Mouse (Mus musculus) kidney, postnatal 25 days (tissue): ENCODE measurements around the gene Nup93.

Experiments used
- DNase-seq, 2 experiments: peaks; one replicate each; pipeline ENCODE4 v3.0.0; 2021; ENCODE audit warnings: mixed read lengths in 2 of 2

Gene Nup93

DNA sequence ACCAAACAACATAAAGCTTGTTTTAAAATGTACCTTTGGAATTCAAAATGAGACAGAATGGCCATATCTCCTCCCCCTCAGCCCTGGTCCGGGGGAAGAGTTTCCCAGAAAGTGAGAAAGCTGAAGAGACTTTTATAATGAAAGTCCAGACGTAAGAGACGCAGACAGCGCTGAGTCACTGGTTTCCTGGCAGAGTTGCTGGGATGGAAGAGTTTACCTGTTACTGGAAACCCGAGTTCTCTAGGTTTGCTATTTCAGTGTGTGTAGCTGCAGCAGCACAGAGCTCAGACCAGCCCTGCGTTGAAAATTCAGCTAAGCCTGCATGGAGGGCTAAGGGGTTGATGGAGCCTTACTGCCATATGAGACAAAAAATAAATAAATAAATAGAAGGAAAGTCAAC, 108.7 kb downstream of the Nup93 start:
- no peak for DNase-seq

DNA sequence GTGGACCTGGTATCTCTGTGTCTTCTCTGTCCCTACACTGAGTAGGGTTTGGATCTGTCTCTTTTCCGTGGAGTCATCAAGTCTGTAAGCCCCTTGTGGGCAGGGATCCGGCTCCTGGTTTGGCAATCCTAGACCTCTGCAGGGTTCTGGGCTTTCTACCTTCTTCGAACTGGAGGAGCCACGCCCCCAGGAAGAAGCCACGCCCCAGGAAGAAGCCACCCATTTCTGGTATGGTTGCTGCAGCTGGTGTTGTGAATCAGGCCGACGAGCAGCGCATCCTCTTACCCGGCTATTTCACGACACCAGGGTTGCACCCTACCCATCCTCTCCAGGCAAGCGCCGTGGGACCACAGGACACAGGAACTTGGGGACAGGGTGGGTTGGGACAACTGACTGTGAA, 109.7 kb downstream of the Nup93 start:
- no peak for DNase-seq

DNA sequence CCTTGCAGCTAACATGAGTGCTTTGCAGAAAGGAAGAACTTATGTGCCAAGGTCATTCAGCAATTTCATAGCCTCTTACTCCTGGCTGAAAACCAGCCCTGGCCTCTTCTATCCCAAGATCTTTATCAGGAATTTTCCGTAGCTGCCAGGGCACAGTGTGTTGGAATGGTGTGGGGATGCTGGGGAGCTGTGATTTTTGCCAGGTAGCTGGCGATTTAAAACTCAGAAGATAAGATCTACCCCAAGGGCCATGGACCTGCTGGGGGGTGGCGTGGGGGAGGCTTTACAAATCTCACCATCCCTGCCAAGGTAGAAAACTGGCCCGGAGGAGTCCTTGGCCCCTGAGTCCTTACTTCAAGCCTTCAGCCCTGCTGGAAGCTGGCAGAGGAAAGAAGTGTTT, 111.7 kb downstream of the Nup93 start:
- peak in 1 of 2 experiments; percentile 76 for DNase-seq

DNA sequence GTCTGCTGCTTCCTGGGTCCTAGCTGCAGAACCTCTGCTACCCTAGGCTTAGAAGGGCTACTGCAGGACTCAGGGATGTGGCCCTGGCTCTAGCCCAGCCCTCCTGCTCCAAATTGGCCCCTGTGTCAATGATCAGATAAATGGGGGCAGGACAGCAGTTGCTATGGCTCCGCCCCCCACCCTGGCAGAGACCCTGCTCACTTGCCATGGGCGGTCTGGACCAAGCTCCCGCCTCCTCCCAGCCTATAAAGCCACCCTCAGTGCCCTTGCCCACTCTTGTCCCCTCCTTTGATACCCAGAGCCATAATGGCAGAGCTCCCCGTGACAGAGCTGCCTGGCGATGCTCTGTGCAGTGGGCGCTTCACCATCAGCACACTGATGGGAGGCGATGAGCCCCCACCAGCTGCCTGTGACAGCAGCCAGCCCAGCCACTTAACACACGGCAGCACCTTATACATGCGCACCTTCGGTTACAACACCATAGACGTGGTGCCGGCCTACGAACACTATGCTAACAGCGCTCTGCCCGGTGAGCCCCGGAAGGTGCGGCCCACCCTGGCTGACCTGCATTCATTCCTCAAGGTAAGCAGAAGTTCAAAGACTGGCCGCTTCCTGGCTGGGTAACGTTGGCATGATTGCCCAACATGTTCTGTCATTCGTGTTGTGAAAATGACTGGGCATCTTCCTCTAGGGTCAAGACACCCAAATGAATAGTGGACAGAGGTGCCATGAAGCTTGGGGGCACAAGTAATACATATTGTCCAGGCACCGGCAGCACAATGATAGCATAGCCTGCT, 114.8 kb downstream of the Nup93 start, which contains the start of gene Slc12a3:
TSS of gene Slc12a3 (plus strand) at position 270 of the 797 bp plus-strand sequence.
- DNase-seq, result peak; percentile 47 to 82

DNA sequence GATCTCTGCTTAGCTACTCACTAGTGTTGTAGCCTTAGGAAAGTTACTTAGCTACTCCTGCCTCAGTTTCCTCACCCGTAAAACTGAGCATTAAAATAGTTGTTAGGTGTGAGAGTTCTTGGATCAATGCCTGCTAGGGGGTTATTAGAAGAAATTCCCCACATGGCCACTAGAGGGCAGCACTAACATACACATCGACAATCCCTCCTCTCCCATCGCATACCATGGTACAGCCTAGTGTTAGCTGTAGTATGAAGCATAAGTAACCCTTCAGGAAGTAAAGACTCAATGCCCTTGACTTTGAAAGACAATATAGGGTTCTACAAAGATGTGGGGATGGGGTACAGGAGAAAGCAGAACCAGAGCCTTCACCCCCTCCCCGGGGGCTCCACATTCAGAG, 116.4 kb downstream of the Nup93 start:
- DNase-seq, result peak in 1 of 2 experiments; percentile 69

DNA sequence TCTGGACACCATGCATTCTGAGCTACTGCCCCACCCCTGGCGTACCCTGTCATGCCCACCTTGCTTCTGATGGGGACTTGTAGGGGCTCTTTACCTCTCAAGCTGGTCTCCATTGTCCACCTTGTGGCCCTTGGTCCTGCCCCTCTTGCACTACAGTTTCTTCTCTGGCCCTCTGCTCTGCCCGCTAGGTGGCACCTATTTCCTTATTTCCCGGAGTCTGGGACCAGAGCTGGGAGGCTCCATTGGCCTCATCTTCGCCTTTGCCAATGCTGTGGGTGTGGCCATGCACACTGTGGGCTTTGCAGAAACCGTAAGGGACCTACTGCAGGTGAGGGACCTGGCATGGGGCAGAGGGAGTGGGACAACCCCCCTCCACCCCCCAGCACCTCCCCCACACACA, 119.0 kb downstream of the Nup93 start:
- peak; percentile 65 to 67 for DNase-seq

DNA sequence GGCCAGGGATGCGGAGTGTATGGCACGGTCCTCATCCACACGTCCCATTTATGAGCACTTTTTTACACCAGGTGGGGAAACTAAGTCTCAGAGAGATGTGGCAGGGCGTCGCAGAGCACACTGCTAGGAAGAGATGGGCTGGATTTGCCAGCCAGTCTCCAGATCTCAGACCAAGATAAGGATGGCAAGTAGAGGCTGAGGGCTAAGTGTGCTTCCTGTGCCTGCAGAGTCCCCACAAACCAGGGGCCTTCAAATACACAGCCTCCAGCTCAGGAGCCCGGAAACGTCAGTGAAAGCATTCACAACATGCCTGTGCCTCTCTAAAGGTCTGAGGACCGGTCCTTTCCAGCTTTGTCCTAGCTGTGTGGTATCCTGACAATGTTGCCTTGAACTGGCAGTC, 123.2 kb downstream of the Nup93 start:
- DNase-seq, result no peak

DNA sequence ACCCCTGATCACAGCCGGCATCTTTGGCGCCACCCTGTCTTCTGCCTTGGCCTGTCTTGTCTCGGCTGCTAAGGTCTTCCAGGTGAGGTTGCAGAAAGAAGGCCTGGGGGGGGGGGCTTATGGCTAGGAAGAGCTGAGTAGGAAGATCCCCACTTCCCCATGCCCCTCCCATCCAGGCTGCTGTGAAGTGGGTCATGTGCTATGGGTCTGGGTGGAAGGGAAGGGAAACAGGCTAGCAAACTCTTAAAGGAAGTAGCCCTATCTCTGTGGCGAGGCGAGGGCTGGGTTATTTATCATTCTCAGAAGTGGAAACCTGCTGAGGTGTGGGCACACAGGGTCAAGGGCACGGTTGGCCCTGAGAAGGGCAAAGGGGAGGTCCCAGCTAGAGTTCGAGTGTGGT, 126.4 kb downstream of the Nup93 start:
- peak in 1 of 2 experiments; percentile 41 for DNase-seq

DNA sequence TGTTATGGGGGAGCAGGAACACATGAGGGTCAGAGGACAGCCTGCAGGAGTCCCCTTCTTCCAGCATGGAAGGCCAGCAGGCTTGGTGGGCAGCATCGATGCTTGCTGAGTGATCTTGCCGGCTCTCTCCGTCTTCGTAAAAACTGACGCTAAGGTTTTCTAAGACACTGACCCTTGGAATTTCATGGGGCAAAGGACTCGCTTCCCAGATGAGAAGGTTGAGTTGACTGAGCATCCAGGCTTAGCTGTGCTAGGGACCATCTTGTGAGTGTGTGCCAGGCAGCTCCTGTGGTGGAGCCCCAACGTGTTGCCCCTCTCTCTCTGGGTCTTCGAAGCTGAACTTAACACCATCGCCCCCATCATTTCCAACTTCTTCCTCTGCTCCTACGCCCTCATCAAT, 128.3 kb downstream of the Nup93 start:
- DNase-seq, result peak in 1 of 2 experiments; percentile 53

DNA sequence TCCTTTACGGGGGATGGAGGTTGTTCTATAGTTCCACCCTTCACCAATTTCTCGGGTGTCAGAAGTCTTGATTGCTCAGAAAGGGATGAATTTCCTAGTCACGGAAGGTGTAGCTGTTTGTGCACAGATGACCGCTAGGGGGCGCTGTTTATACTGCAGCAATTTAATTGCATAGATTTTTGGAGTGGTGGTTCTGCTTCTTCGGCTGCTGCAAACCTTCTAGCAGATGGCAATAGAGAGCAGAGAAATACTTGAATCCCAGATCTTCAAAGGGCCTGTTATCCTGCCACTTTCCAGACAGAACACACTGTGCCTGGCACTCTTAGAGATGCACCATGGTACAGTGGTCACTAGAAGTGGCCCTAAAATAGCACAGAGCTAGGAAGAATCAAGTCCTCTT, 128.9 kb downstream of the Nup93 start:
- DNase-seq, result peak; percentile 86 to 92

DNA sequence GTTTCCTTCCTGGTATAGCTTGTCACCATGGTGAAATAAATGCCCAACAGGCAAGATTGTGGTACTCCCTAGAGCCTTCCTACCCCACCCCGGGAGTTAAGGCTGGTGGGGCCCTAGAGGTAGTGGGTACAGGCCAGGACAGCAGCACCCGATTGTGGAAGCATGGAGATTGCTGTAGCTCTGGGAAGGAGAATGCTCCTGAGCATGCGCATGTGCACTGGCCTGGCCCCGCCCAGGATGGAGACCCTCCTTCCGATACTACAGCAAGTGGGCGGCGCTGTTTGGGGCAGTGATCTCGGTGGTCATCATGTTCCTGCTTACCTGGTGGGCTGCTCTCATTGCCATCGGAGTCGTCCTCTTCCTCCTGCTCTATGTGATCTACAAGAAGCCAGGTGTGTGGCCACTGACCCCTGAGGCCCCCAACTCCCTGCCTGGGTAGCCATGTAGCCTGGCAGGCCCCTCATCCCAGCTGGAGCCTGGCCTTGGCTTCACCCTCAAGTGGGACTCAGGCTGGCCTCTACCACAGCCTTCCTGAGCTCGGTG, 129.5 kb downstream of the Nup93 start:
- peak in 1 of 2 experiments; percentile 56 for DNase-seq

DNA sequence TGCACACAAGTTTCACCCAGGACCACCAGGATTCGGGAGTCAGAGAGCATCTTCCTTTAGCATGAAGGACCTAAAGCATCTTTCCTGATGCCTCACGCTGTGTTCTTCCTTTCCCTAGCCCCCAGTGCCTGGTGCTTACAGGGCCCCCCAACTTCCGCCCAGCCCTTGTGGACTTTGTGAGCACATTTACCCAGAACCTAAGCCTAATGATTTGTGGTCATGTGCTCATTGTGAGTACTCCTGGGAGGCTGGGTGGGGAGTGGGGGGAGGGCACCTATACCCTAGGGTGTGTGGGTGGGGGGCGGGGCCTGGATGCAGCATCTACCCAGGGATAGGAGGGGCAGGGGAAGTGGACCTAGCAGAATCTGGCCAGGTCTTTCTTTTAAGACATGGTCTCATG, 131.3 kb downstream of the Nup93 start:
- no peak for DNase-seq

DNA sequence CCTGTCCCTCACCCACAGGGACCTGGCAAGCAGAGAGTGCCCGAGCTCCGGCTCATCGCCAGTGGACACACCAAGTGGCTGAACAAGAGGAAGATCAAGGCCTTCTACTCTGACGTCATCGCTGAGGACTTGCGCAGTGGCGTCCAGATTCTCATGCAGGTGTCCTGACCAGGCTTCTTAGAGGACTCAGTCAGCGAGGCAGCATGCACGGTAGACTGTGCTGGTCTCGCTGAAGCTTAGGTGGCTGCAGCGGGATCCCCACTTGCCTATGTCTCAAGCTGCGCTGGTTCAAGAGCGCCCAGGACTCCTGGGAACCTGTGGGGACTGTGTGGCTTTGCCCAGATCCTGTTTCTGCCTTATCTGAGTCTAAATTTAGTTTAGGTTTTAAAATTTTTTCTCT, 131.9 kb downstream of the Nup93 start:
- DNase-seq, result peak in 1 of 2 experiments; percentile 45

DNA sequence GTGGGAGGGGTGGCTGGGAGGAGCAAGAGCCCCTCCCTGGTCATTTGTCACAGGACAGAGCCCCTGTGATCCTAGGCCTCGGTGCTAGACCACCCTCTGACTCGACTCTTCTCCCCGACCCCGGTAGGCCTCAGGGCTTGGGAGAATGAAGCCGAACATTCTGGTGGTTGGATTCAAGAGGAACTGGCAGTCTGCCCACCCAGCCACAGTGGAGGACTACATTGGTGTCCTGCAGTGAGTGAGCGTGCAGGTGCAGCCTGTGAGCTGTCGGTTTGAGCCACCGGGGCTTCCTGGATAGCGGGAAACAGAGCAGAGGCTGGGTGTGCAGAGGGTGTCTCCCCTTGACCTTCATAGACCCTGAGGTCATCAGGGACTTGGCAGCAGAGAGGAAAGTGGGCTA, 134.1 kb downstream of the Nup93 start:
- DNase-seq, result peak in 1 of 2 experiments; percentile 38

DNA sequence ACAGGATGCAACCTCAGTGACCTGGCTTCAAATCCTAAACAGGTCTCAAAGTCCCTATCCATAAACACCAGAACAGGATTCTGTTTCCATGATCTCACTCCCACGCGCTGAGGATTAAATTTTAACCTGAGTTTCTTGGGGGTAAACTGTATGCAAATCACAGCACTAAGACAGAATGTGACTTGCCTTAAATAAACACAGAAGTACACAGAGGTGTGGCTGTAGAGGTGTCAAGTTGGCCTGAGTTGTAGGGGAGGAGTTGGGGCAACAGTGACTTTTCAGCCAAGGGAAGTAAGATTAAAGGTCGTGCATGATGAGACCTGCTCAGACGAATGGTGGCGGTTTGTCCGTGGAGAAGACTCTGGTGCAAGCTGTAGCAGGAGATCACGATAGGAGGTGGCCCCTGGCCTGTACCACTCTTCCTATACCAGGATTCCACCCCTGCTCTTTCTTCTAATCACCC, 139.7 kb downstream of the Nup93 start:
- DNase-seq, result peak; percentile 71 to 91

DNA sequence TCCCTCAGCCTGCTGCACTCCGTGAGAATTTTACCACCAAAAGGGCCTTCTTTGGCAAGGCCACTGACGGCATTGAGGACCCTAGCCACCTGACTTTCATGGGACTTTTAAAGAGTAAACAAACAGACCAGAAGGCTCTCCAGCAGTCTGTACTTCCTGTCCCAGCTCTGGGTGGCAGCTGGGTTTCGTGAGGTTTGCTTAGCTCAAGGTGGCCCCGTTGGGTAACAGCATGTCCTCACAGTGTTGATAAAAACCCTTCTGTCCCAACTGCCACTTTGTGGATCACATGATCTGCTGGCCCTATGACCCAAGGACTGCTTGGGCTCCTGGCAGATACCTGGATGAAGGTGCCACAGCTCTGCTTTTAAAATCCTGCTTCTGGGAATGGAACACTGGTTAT, 140.2 kb downstream of the Nup93 start:
- peak in 1 of 2 experiments; percentile 85 for DNase-seq

DNA sequence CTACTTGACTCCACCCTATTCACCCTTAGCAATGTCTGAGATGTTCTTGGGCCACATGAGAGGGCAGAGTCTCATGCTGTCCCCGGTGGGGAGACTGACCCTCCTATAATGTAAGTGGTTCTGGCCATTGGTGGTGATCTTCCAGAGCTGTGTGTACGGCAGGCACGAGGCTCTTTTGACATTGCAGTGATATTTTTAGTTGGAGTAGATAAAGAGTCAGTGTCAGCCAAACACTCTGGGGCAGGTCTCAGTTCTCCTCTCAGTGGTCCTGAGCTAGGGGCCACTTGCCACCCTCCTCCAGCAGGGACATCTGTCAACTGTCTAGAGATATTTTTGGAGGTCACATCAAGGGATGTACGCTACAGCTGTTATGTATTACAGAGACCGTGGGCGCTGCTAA, 142.9 kb downstream of the Nup93 start:
- no peak for DNase-seq

DNA sequence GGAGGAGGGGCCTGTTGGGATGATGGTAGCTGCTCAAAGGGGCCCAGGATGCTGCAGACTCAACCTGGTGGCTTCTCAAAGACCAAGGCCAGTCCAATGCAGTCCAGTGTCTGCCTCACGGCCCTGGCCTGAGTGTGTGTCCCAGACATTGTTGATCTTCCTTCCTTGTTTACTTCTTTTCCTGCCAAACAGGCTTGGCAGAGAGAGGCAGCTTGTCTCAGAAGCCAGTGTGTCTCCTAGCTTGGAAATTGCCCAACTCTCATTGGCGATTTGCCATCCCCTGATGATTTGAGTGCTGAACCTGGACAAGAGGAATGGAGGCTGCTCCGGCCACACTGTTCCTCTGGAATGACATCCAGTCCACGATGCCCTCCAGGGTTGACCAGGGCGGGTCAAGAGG, 144.2 kb downstream of the Nup93 start:
- peak; percentile 96 for DNase-seq

DNA sequence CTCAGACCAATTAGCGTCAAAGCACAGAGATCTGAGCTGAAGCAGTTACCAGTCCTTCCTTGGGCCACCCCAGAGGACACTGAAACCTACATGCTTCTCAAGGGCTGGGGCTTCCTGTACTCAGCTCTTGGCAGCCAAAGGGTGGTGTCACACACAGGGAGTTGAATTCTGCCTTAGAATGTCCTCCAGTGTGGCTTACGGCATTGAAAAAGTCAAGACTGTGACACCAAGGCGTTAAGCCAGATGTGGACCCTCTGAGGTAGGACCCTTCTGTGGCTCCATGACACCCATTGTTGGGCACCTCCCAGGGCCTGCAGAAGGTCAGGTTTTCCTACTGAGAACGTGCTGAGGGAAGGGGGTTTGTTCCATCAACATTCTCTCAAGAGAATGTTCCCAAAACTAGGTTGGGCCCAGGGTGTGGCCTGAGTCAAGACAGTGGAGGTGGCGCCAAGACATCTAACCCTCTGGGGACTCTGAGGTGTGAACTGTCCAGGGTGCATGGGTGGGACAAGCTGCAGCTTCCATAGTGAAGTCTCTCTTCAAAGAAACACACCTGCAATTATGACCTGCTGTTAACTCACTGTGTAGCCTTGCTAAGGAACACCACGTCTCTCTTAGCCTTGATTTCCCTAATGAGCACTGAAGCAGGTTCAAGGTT, 147.5 kb downstream of the Nup93 start:
- peak in 1 of 2 experiments; percentile 64 for DNase-seq

DNA sequence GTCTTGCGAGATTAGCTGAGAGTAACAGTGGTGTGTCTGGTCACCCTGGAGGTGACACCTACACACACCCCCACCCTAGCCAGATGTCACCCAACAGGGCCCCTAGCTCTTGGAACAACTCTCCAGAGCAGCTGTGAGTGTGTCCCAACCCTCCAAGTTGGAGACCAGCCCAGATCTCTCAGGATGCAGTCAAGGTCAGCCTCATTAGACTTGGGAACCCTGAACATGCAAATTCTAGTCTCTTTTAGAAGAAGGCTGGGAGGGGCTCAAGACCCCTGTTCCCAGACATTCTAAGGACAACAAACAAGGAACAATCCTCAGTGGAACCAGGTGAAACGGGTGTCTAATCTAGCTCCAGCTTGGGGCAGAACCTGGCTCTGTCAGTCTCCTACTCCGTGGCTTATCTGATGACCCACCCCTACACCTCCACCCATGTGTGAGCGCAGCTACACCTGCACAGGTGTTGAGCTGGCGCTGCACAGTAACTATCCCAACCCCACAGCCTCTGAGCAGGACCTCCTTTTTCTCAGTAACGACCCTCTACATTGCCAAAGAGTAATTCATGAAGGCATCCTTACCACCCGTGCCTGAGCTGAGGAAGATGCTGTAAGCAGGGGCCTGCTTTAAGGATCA, 148.4 kb downstream of the Nup93 start:
- DNase-seq, result peak; percentile 70 to 89

DNA sequence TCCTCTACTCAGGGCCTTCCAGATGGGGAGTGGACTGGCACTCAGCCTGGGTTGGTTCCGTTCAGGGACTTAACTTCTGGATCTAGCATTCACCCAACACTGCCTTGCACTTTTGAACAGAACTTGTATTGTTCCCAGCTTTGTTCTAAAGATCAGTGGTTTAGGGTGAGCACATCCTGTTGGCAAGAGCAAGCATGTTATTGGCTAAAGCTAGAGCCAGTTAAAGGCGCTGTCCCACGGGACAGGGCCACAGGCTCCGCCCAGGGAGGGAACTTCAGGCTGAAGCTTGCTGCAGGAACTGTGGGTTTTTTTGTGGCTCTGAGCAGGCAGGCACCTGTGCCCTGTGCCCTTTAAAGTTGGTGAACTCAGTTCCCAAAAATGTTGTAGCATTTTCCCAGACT, 148.9 kb downstream of the Nup93 start:
- peak; percentile 87 to 96 for DNase-seq

DNA sequence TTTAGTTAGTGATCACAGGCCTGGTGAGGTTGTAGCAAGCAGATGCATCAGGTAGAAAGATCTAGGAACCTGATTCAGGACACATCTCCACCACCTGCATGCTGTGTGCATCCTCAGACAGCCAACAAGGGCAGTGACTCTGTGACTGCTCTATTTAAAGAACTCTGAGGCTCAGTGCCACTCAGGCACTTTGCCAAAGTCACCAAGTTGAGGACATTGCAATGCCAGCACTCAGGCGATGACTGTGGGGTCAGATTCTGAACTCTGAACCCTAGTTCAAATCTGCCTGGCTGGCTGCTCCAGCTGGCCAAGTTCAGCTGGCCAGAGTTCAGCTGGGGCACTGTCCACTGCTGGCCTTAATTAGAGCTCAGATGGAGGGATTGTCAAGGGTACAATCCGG, 149.5 kb downstream of the Nup93 start:
- DNase-seq, result peak; percentile 92 to 96

DNA sequence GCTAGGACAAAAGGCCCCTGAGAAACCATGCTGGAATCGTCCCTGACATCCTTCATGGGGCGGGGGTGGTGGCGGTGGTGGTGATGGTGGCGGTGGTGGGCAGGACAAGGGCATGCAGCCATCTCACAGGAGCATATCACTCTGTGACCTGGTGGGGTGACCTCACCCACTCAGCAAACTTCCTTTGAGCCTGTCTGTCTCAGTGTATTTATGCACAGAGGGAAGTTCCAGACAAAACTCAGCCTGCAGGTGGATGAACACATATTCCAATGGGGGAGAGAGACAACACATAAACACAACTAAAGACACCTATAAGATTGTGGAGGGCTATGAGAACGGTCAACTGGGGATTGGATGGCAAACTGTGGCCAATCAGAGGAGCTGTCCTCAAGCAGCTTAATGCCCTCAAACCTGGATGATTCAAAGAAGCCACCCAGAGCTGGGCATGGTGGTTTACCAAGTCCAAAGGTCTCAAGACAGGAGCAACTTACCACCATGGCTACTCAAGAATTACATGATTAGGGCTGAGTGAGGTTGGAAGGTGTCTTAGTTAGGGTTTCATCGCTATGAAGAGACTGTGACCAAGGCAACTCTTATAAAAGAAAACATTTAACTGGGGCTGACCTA, 150.4 kb downstream of the Nup93 start:
- DNase-seq, result peak; percentile 54 to 81
